Mouse (Mus musculus) olfactory bulb, adult 2 months (tissue): ENCODE results near the gene Ccdc183.

Source experiments
- CTCF ChIP-seq: fragments of 200-500 bp; IDR thresholded peaks from 2 replicates; pipeline ENCODE4 v1.5.1; 2012; ENCODE audit warnings: low read depth, mild to moderate bottlenecking, low read length, moderate library complexity; ENCODE audit not compliant: insufficient read depth
- POLR2A ChIP-seq: fragments of 200-500 bp; IDR thresholded peaks from 2 replicates; pipeline ENCODE4 v1.6.1; 2012; ENCODE audit warnings: mild to moderate bottlenecking, low read depth, low read length, moderate library complexity; ENCODE audit not compliant: insufficient read depth

GRCm38 (mm10) chr2:25639890-25640289 lies 22.4 kb upstream of the Ccdc183 start:
- TF ChIP-seq POLR2A (no peak), CTCF (no peak)
